Mouse (Mus musculus): ENCODE measurements around the gene Nup107.
"Not testable (repeated sequence)": the region's sequence is repeated elsewhere in the genome, so short reads cannot be mapped to it uniquely, and the experiment has no call there.

Nup107 gene

GRCm38 (mm10) chr10:117765116-117765894 lies 27.2 kb downstream of the Nup107 start:
- DNase-seq (ENCODE audit: low spot score in 2 of 2), result no peak

GRCm38 (mm10) chr10:117764598-117764997 lies 27.9 kb downstream of the Nup107 start:
- DNase-seq (ENCODE audit: low spot score in 2 of 2), result no peak

DNA sequence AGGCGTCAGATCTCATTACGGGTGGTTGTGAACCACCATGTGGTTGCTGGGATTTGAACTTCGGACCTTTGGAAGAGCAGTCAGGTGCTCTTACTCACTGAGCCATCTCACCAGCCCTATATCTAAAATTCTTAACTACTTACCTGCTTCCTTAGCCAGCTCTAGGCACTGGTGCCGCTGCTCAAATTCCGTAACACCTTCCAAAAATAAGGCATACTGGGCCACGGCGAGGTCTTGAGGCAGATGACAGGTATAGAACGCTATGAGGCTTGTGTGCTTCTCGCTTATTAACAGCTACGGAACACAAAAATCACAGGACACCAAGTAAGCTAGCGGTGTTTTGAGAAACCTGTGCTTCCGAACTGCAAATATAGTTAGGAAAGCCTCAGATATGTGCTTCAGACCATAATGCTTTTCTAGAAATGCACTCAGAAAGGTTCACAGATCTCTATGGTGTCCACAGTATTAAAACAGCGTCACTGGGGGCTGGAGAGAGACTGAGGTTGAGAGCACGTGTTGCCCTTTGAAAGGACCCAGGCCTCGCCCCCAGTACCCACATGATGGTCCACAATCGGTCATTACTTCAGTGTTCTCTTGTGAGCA lies 28.8 kb downstream of the Nup107 start:
- DNase-seq (ENCODE audit: low spot score in 2 of 2), result no peak

DNA sequence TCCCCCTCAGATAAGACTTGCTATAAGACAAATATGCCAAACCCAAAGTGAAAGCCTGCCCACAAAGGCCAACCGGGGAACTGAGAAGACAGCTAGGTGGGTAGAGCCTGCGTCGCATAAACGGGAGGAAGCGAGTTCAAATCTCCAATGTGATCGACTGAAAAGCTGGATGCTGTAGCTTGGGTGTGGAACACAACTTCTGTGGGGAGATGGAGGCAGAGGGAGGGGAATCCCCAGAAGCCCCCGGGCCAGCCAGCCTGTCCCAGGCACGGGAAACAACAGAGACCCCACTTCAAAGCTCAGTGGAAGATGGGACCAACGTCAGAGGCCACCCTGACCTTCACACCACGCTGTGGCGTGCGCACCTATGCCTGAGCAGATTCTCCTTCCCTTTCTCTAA lies 29.5 kb downstream of the Nup107 start:
- no peak for DNase-seq (ENCODE audit: low spot score in 2 of 2)

- no peak for DNase-seq (ENCODE audit: low spot score in 2 of 2)
Observed at GRCm38 (mm10) chr10:117762281-117762830, 30.1 kb downstream of the Nup107 start.

- DNase-seq (ENCODE audit: low spot score in 2 of 2), result no peak
Observed at GRCm38 (mm10) chr10:117761551-117761950, 31.0 kb downstream of the Nup107 start.

DNA sequence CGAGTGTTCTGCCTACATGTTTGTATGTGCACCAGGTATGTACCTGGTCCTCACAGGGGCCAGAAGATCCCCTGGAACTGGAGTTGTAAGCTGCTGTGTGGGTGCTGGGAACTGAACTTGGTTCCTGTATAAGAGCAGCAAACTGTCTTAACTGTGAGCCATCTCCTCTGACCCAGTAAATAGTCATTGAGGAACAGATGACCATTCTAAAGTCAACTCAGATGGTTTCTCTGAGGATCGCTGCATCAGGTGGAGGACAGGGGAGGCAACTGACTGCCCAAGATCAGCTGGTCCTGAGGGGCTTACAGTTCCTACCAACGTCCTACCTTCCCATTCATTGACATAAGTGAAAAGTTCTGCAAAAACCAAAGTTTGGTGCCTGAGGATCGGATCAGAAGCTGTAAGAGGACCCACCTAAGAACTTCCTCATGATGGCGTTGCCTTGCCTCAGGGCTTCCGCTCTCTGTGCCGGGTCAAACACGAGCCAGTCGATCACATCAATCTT lies 31.6 kb downstream of the Nup107 start:
- DNase-seq (ENCODE audit: low spot score in 2 of 2), result no peak

DNA sequence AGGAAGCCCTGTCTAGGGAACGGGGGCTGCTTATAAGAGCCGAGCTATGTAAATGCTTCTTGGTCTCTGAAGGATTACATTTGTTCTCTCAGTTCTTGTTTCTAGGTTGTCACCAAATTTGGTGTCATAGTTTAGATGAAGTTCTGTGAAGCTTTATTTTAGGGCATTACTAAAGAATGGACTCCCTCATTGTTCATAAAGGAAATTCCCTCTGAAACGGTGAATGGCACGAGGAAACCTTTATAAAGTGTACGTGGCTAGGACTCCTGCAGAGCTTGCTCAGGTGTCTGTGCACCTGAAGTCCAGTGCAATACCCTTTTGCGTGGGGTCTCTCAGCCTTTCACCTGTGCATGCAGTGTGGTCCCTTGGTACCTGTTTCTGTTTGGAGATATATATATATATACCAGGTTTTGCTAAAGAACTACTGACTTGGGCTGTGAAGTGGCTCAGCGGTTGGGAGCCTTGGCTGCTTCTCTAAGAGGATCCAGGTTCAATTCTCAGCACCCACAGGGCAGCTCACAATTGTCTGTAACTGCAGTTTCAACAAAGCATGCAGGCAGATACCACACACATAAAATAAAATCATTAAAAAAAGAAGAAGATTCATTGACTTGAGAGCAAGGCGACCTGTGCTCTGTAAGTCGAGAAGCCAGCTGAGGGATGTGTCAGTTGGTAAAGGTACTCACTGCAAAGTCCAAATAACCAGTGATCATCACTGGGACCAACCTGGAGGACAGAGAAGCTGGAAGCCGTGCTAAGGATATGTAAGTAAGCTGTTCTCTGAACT lies 32.5 kb downstream of the Nup107 start:
- DNase-seq (ENCODE audit: low spot score in 2 of 2), result no peak

GRCm38 (mm10) chr10:117758749-117759727 lies 33.5 kb downstream of the Nup107 start:
- DNase-seq (ENCODE audit: low spot score in 2 of 2), result no peak

- not testable (repeated sequence) for DNase-seq (ENCODE audit: low spot score in 2 of 2)
Observed at GRCm38 (mm10) chr10:117758344-117758743, 34.2 kb downstream of the Nup107 start.

GRCm38 (mm10) chr10:117757796-117758342 lies 34.6 kb downstream of the Nup107 start:
- DNase-seq (ENCODE audit: low spot score in 2 of 2), result no peak

DNA sequence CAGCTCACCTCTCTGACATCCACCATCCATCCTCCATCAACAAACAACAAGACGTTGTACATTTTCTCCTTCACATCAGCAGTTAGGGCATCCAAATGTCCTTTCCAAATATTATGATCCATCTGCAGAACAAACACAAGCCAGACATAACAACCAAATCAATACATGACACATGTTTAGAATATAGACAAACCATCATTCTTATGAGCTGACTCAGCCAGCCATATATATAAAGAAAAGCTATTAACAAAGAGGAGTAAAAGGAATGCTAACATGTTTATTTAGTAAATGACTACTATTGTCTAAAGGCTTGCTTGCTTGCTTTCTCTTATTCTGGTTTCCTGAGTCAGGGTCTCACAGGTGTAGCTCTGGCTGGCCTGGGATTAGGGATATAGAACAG lies 35.2 kb downstream of the Nup107 start:
- no peak for DNase-seq (ENCODE audit: low spot score in 2 of 2)

DNA sequence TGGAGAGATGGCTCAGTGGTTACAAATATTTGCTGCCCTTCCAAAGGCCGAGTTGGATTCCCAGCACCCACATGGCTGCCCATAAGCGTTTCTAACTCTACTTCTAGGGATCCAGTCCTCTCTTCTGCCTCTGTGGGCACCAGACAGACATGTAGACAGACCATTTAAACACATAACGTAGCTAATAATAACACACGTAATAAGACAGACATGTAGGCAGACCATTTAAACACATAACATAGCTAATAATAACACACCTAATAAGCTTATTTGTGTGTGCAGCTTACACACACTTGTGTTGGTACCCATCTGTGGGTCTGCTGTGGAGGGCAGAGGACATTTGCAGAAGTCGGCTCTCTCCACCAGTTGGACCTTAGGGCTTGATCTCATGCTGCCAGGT lies 35.7 kb downstream of the Nup107 start:
- DNase-seq (ENCODE audit: low spot score in 2 of 2), result no peak

DNA sequence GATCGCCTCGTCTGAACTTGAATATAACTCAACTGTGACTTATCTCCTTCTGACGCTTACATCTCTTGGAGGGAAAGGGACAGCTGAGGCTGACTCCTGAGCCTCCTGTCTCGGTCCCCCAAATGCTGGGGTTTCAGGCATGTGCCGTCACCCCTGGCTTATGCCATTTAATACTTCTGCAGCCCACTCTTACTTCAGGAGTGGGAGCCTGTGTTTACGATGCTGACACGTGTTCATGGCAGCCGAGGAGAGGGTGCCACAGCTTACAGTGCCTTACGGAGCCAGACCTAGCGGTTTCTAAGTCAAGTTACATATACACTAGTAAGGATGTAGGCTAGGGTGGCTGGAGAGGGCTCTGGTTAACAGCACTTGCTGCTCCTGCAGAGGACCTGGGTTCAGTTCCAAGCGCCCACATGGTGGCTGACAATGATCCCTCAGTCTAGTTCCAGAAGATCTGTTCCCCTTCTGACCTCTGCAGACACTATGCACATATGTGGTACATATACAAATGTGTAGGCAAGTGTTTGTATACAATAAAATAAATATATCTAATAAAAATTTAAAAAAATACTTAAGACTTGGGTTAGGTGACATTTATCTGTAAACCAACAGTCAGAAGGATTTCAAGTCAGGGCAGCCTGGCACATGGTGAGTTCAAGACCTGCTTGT lies 36.6 kb downstream of the Nup107 start:
- no peak for DNase-seq (ENCODE audit: low spot score in 2 of 2)

DNA sequence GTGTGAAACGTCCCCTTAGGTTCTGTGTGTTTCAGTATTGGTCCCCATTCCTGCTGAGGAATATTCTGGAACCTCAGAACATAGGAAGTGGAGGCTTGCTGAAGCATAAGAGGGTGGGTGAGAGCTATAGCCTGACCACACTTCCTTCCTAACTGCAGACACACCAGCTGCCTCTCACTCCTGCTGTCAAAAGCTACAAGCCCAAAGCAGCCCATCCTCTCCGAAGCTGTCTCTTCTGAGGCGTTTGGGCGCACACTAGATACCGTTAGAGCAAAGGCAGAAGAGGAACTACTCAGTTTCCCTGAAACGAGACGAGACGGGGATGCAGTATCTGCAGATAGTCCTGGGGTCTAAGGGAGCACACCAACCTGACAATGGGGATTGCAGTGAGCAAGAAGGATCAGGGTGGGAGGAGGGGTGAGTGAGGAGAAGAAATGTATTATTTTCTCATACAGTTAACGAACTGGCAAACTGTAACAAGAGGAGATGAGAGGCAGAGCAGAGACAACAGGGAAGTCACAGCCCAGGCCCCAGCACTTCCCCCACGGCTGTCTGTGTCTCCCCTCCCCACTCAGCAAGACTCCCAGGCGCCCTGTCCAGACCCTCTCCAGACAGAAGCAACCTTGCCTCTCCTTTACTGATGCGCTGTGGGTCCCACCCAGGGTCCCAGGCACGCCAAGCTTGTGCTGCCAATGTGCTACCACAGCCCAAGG lies 37.3 kb downstream of the Nup107 start:
- peak; percentile 65 to 72 for DNase-seq (ENCODE audit: low spot score in 2 of 2)

GRCm38 (mm10) chr10:117754609-117754940 lies 37.9 kb downstream of the Nup107 start:
- DNase-seq (ENCODE audit: low spot score in 2 of 2), result no peak

- no peak for DNase-seq (ENCODE audit: low spot score in 2 of 2)
Observed at GRCm38 (mm10) chr10:117753711-117754608, 38.5 kb downstream of the Nup107 start.

- DNase-seq (ENCODE audit: low spot score in 2 of 2), result no peak
Observed at GRCm38 (mm10) chr10:117752851-117753647, 39.5 kb downstream of the Nup107 start.
